Mouse (Mus musculus): Measurements from ENCODE around the gene Prcd.

- TF ChIP-seq CTCF (IDR thresholded peaks at IDR 0.05; ENCODE audit: low read depth) = no peak
- TF ChIP-seq EP300 (IDR thresholded peaks at IDR 0.05; ENCODE audit: low read depth) = no peak
These were observed 9.6 kb upstream of the Prcd start for GRCm38 (mm10) chr11:116643579-116644224.
